Mouse (Mus musculus): Measurements from ENCODE around the gene Ttc3. TPM values are rescaled to one million over a fixed set of nuclear protein-coding genes. Genes with fewer than 3 reads are reported as not detected.

Ttc3 gene
- polyA plus RNA-seq, 1 experiment from 2014 or later = 285 TPM

- no peaks in the 10 kb centered on the region for H3K4me1 ChIP-seq
- 95% methylated on average over 2 of the region's 2 CpGs for WGBS
- no peak overlapping the region for H3K27ac ChIP-seq
- H3K4me3 ChIP-seq = no peak overlapping the region
- H3K9me3 ChIP-seq (replicated peaks) = no peaks in the 10 kb centered on the region
- DNase-seq (ENCODE audit: low spot score) = no peak
- peaks cover 78% of the 10 kb centered on the region for H3K36me3 ChIP-seq
- H3K27me3 ChIP-seq (ENCODE audit: low read depth, poor library complexity, severe bottlenecking) = no peaks in the 10 kb centered on the region
Observed at GRCm38 (mm10) chr16:94507071-94507470, 136.7 kb downstream of the Ttc3 start.

DNA sequence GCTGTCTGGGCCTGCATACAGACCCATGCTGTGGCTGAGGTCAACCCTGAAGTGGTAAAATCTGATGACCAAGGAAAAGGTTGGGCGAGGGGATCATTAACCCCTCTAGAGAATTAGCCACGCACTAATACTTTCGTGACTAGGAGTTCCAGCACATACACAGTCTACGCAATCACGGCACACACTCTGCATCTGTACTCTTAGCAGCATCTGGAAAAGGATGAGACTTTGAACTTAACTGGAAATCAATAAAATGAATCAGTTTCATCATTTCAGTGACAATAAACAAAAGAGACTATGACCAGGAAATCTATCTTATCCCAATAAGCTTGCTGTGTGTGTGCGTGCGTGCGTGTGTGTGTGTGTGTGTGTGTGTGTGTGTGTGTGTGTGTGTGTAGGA lies 138.4 kb downstream of the Ttc3 start:
- no peak overlapping the region for H3K4me3 ChIP-seq
- H3K36me3 ChIP-seq = peaks cover 74% of the 10 kb centered on the region
- WGBS = 94% methylated on average over 8 of the region's 8 CpGs
- no peaks in the 10 kb centered on the region for H3K9me3 ChIP-seq (replicated peaks)
- H3K4me1 ChIP-seq = no peaks in the 10 kb centered on the region
- H3K27me3 ChIP-seq (ENCODE audit: low read depth, poor library complexity, severe bottlenecking) = no peaks in the 10 kb centered on the region
- H3K27ac ChIP-seq = no peak overlapping the region
- DNase-seq (ENCODE audit: low spot score) = no peak

DNA sequence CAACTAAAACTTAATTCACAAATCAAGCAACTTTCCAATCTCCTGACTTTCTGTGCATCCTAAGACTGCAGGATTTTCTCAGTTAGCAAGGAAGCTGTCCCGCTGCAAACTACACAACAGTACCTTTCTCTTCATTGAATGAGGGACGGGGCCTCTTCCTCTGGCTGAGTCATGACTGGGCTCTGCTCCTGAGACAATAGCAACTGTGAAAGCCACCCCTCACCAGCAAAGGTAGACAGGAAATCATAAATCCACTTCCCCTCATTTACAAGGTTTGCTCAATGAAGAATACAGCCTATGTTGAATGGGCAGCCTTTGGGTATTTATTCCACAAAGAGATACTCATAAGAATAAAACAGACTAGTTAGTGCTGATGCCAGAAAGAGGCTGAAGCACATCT lies 139.6 kb downstream of the Ttc3 start:
- no peak overlapping the region for H3K27ac ChIP-seq

GRCm38 (mm10) chr16:94517606-94518005 lies 147.2 kb downstream of the Ttc3 start:
- H3K9me3 ChIP-seq (replicated peaks) = no peaks in the 10 kb centered on the region
- WGBS = 91% methylated on average over 2 of the region's 2 CpGs
- DNase-seq (ENCODE audit: low spot score) = no peak
- H3K4me3 ChIP-seq = no peak overlapping the region
- H3K36me3 ChIP-seq = peaks cover 29% of the 10 kb centered on the region
- no peaks in the 10 kb centered on the region for H3K27me3 ChIP-seq (ENCODE audit: low read depth, poor library complexity, severe bottlenecking)
- H3K4me1 ChIP-seq = peaks cover 11% of the 10 kb centered on the region
- H3K27ac ChIP-seq = no peak overlapping the region

More for the DNA sequence above, 139.6 kb downstream of the Ttc3 start:
- Histone ChIP-seq H3K36me3 (peaks cover 68% of the 10 kb centered on the region), H3K9me3 (replicated peaks) (no peaks in the 10 kb centered on the region), H3K4me3 (no peak overlapping the region), H3K27me3 (ENCODE audit: low read depth, poor library complexity, severe bottlenecking) (no peaks in the 10 kb centered on the region), H3K4me1 (no peaks in the 10 kb centered on the region)
- WGBS = 90% methylated on average over 2 of the region's 2 CpGs
- no peak for DNase-seq (ENCODE audit: low spot score)

Other genes with a start within 250 kb of the Ttc3 start
- 10.1 and 11.7 TPM in 2 replicates for gene Hlcs, start 57.0 kb upstream of the Ttc3 start, polyA plus RNA-seq (2016; fragmentation: Nextera tagmentation; extraction: Ambion mirVana)
- gene Ripply3, start 42.2 kb upstream of the Ttc3 start, polyA plus RNA-seq (2016; fragmentation: Nextera tagmentation; extraction: Ambion mirVana) = 4.7 TPM in 2 replicates
- 72.6 and 82.0 TPM in 2 replicates for gene Pigp, start 1.2 kb downstream of the Ttc3 start, polyA plus RNA-seq (2016; fragmentation: Nextera tagmentation; extraction: Ambion mirVana)
- gene Vps26c, start 156.2 kb downstream of the Ttc3 start, polyA plus RNA-seq (2016; fragmentation: Nextera tagmentation; extraction: Ambion mirVana) = 53.2 and 57.9 TPM in 2 replicates
- gene Dyrk1a, start 199.4 kb downstream of the Ttc3 start, polyA plus RNA-seq (2016; fragmentation: Nextera tagmentation; extraction: Ambion mirVana) = 8.2 and 8.9 TPM in 2 replicates

Measured in limb, embryonic 10.5 days (tissue).